Mouse (Mus musculus) fibroblast of lung, adult 2 months (primary cell): ENCODE results near the gene Rcan1.
"Not testable (repeated sequence)": the region's sequence is repeated elsewhere in the genome, so short reads cannot be mapped to it uniquely, and the experiment has no call there.

Experiments used
- DNase-seq: peaks from one replicate; pipeline ENCODE4 v3.0.0-alpha.2; 2011; ENCODE audit warnings: low read depth

The Rcan1 gene

DNA sequence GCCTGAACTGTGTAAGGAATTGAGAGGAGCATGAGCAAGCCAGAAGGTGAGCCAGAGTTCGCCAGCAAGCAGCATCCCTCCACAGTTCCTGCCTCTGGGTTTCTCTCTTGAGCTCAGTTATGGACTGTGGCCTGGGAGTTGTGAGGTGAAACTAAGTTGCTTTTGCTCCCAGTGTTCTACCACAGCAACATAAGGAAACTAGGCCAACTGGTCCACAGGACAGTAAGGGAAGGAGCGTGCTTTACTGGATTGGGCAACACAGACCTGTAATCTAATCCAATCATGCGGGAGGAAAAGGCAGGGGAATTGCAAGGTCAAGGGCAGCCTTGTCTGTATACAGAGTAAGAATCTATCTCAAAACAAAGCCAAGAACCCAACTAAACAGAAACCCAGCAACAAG lies 37.5 kb downstream of the Rcan1 start:
- DNase-seq: no peak

GRCm38 (mm10) chr16:92430731-92431130 lies 39.9 kb downstream of the Rcan1 start:
- DNase-seq: no peak

- DNase-seq: peak; percentile 46
These were observed 42.3 kb downstream of the Rcan1 start for GRCm38 (mm10) chr16:92428197-92428950.

GRCm38 (mm10) chr16:92426708-92427107 lies 44.0 kb downstream of the Rcan1 start:
- DNase-seq: no peak

GRCm38 (mm10) chr16:92425875-92426274 lies 44.8 kb downstream of the Rcan1 start:
- no peak for DNase-seq

GRCm38 (mm10) chr16:92423363-92423762 lies 47.3 kb downstream of the Rcan1 start:
- DNase-seq: no peak

GRCm38 (mm10) chr16:92422435-92423362 lies 48.0 kb downstream of the Rcan1 start:
- DNase-seq: no peak

GRCm38 (mm10) chr16:92421147-92421934 lies 49.3 kb downstream of the Rcan1 start:
- no peak for DNase-seq

GRCm38 (mm10) chr16:92420641-92421040 lies 50.0 kb downstream of the Rcan1 start:
- DNase-seq: no peak

DNA sequence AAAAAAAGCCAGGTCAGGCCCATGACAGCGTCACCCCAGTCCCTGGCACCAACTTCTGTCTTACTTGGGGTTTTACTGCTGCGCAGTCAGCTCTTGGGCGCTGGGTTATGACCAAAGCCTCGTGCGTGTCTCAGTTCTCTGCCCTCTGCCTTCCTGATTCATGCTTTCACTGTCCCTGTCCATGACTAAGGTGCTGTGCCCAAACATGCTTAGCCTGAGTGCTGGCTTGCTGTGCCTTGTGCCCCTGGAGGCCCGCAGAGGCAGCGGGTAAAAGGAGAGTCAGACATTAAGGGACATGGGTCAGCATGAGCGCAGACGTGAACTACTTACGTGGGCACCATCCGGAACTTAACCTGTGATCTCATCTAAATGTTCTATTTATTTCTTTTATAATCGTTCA lies 51.6 kb downstream of the Rcan1 start:
- DNase-seq: no peak

DNA sequence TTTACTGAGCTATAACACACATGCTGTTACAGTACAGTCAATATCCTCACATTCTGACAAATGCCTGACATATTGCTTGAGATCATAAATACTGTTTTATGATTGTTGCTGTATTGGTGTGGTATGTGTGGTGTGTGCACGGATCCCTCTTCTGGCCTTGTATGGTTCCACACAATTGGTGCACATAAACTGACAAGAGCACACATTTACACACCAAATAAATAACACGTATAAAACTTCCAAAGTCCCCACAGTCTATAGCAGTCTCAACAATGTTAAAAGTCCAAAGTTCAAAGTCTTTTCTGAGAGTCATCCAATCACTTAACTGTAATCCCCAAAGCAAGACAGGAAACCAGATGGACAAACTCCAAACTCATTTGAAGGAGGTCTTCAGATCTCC lies 53.4 kb downstream of the Rcan1 start:
- no peak for DNase-seq

DNA sequence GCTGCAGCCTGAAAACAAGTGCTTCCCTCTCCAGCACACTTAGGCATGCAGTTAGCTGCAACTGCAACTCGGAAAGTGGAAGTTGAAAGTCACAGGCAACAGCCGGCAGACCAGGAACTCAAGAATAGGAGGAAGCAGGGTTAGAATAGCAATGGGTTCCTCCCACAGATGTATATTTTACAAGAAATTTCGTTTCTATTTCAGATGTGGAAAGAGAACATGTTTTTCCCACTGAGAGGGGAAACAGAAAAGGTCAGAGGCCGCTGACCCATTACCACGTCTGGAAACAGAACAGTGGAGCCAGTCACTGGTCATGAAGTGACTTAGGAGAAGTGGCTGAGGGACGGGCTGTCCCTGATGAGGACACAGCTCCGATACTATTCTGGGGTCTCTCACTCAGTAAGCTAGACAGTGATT lies 55.0 kb downstream of the Rcan1 start:
- no peak for DNase-seq

GRCm38 (mm10) chr16:92415038-92415437 lies 55.6 kb downstream of the Rcan1 start:
- DNase-seq: not testable (repeated sequence)

- DNase-seq: no peak
These were observed 57.8 kb downstream of the Rcan1 start for GRCm38 (mm10) chr16:92412888-92413287.

- no peak for DNase-seq
These were observed 58.5 kb downstream of the Rcan1 start for GRCm38 (mm10) chr16:92411981-92412706.

DNA sequence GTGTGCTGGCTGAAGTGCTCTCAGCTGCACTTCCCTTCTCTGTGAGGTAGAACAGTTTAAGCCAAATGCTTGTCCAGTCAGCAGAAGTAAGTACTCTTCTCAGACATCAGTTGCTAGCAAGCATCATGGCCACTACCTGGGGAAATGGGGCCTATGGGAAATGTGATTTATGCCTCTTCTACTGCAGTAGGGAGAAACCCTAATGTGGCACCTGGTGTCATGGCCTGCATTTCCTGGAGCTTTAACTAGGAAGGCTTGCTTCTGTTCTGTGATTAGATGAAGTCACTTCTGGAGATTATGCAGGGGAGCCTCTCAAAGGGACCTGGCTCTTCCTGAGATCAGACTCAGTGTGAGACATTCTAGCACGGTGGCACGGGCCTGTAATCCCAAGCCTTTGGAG lies 60.3 kb downstream of the Rcan1 start:
- no peak for DNase-seq

DNA sequence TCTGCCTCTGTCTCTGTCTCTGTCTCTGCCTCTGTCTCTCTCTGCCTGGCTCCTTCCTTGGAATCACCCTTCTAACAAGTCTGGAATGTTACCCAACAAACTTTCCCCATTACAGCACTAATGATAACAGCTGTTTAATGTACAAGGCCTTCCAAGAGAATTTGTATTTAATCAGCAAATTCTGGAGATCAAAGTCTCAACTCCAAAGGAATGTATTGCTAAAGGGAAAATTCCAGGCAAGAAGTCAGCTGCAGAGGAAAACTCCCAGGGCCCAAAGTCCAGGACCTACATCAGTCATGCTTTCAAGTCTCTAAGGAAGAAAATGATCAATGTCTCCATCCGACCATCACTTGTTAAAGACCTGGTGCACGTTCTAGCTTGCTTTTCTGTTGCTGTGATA lies 62.8 kb downstream of the Rcan1 start:
- no peak for DNase-seq

GRCm38 (mm10) chr16:92404141-92404540 lies 66.5 kb downstream of the Rcan1 start:
- no peak for DNase-seq

- no peak for DNase-seq
These were observed 67.6 kb downstream of the Rcan1 start for GRCm38 (mm10) chr16:92403069-92403468.

DNA sequence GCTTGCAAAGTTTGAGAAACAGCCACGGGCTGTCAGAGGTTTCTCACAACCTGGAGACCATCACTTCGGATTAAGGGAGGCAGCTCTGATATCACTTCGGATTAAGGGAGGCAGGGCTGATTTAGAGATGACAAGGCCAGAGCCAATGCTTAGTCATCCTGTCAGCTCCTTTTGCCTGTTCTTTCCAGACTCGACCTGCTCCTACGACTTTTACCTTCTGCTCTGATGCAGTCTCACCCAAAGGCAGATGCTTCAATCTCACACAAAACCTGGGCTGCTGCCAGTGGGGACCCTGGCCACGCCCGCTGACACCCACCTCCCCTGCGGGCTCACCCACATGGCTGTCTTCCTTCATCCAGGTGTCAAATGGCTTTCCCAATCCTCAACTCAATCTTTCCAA lies 68.5 kb downstream of the Rcan1 start:
- DNase-seq: no peak

DNA sequence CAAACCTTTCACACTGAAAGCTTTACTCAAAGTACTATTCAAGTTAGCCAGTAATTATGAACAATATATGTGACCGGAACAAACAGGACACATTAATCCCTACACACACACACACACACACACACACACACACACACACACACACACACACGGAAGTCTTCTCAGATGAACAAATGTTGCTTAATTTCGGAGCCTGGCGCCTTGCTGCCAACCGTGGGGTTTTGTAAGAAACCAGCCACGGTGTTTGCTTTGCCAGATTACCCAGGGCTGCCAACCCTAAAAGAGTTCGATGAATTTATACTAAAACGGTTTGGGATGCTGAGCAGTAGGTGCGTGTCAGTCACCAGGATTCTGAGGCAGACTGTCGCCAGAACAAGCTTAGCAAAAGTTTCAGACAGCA lies 69.5 kb downstream of the Rcan1 start:
- DNase-seq: no peak
